Mouse (Mus musculus) adrenal gland, postnatal 10 days (tissue): Measurements from ENCODE around the gene Msl2. TPM values are rescaled to one million over a fixed set of nuclear protein-coding genes. Genes with fewer than 3 reads are reported as not detected.

ENCODE experiments used
- total RNA-seq, 2 experiments: library from RNA; stranded (reverse); gene quantifications; 2 replicates each; pipeline ENCODE4 v1.2.3; 2021

Gene Msl2
- total RNA-seq, 2 experiments from 2014 or later, result 44.4 to 47.7 TPM

Other genes starting within 250 kb of the Msl2 start
- gene Pccb, start 39.2 kb upstream of the Msl2 start, total RNA-seq, result 100 to 1,000 TPM; 203 to 209 TPM
- 10 to 100 TPM; 25.9 to 38.0 TPM for gene Ppp2r3a, start 177.7 kb downstream of the Msl2 start, total RNA-seq